Mouse (Mus musculus): ENCODE measurements around the gene Gm49321.

- TF ChIP-seq POLR2A (IDR thresholded peaks at IDR 0.05; ENCODE audit: low read depth, low read length) (no peak), CTCF (IDR thresholded peaks at IDR 0.05; ENCODE audit: extremely low read depth, insufficient read length, insufficient replicate concordance, low read depth, low read length) (no peak)
These were observed 78.0 kb downstream of the Gm49321 start for GRCm38 (mm10) chr12:74015491-74015890.

Measured in small intestine, adult 2 months (tissue).